Mouse (Mus musculus) cerebellum, adult 2 months (tissue): ENCODE data around the gene Itga11. TPM values are rescaled to one million over a fixed set of nuclear protein-coding genes. Genes with fewer than 3 reads are reported as not detected.

ENCODE experiments used
- DNase-seq, 2 experiments: peaks; one replicate each; pipeline ENCODE4 v3.0.0; 2021
- H3K27ac ChIP-seq: fragments of 200-500 bp; 2 replicates; pipeline ENCODE4 v1.5.1; 2012; ENCODE audit warnings: low read length, control low read depth, inconsistent platforms; ENCODE audit not compliant: insufficient read depth
- H3K27me3 ChIP-seq: fragments of 200-500 bp; 2 replicates; pipeline ENCODE4 v1.6.1; 2012; ENCODE audit warnings: inconsistent platforms, mild to moderate bottlenecking, low read length, moderate library complexity; ENCODE audit not compliant: control insufficient read depth, insufficient read depth
- H3K4me1 ChIP-seq: fragments of 200-500 bp; 2 replicates; pipeline ENCODE4 v1.6.1; 2011; ENCODE audit warnings: low read length; ENCODE audit not compliant: control insufficient read depth, insufficient read depth
- H3K4me3 ChIP-seq: fragments of 200-500 bp; replicated peaks from 2 replicates; pipeline ENCODE3; 2011; ENCODE audit warnings: mild to moderate bottlenecking, low read depth, low read length, control low read depth; ENCODE audit not compliant: insufficient read depth
- CTCF ChIP-seq: fragments of 200-500 bp; IDR thresholded peaks from 2 replicates; pipeline ENCODE4 v1.5.1; 2011; ENCODE audit warnings: low read depth, mild to moderate bottlenecking, control low read depth, low read length, moderate library complexity, borderline replicate concordance; ENCODE audit not compliant: insufficient read depth
- POLR2A ChIP-seq: fragments of 200-500 bp; IDR thresholded peaks from 2 replicates; pipeline ENCODE4 v1.6.1; 2011; ENCODE audit warnings: low read length, control low read depth, borderline replicate concordance; ENCODE audit not compliant: insufficient read depth
- WGBS: fragments of 180-500 bp; shearing (Covaris S2); methylation state at CpG from one replicate; pipeline ENCODE4 v1.1.7; 2018; 5-methylcytosine and 5-hydroxymethylcytosine counted together
- polyA plus RNA-seq: library from polyadenylated mRNA; depleted of rRNA; stranded (reverse); fragments of >200 nt; gene quantifications from 2 replicates; pipeline ENCODE4 v1.2.3, GENCODE M21; 2012

Itga11 gene
- polyA plus RNA-seq, 1 experiment, result 0.29 TPM

GRCm38 (mm10) chr9:62694054-62694453 is 16.4 kb downstream of the Itga11 start:
- no peak for DNase-seq
- no peak overlapping the region for H3K27ac ChIP-seq
- H3K4me3 ChIP-seq, result no peak overlapping the region
- no peaks in the 10 kb centered on the region for H3K4me1 ChIP-seq
- WGBS, result 58% methylated on average over 5 of the region's 5 CpGs
- H3K27me3 ChIP-seq, result no peaks in the 10 kb centered on the region
- no peak for TF ChIP-seq CTCF
- TF ChIP-seq POLR2A, result no peak

- no peak for TF ChIP-seq POLR2A
- TF ChIP-seq CTCF, result no peak
- no peak for DNase-seq
- Histone ChIP-seq H3K27ac (no peak overlapping the region), H3K4me3 (no peak overlapping the region), H3K27me3 (no peaks in the 10 kb centered on the region), H3K4me1 (no peaks in the 10 kb centered on the region)
- 83% methylated on average over 9 of the region's 9 CpGs for WGBS
These were observed 17.6 kb downstream of the Itga11 start for GRCm38 (mm10) chr9:62695210-62695609.

DNA sequence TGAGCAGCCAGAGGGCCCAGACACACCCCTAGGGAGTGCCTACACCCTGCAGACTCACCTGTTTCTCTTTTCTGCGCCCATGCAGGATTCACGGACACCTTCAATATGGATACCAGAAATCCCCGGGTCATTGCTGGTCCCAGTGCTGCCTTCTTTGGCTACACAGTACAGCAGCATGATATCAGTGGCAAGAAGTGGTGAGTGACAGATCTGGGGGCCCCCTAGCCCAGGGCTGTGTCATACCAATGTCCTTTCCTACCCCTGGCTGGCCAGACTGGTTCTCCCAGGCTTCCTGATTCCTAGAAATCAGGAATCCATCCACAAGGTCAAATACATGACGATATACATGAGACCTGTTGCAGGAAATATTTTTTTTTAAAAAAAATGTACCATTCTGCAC is 19.2 kb downstream of the Itga11 start:
- no peak for DNase-seq
- TF ChIP-seq POLR2A (no peak), CTCF (no peak)
- H3K4me3 ChIP-seq, result no peak overlapping the region
- 89% methylated on average over 4 of the region's 4 CpGs for WGBS
- no peaks in the 10 kb centered on the region for H3K27me3 ChIP-seq
- no peaks in the 10 kb centered on the region for H3K4me1 ChIP-seq
- H3K27ac ChIP-seq, result no peak overlapping the region

GRCm38 (mm10) chr9:62707267-62707666 is 29.6 kb downstream of the Itga11 start:
- Histone ChIP-seq H3K27ac (no peak overlapping the region), H3K4me3 (no peak overlapping the region), H3K27me3 (no peaks in the 10 kb centered on the region), H3K4me1 (no peaks in the 10 kb centered on the region)
- 86% methylated on average over 4 of the region's 4 CpGs for WGBS
- no peak for TF ChIP-seq CTCF
- TF ChIP-seq POLR2A, result no peak
- DNase-seq, result no peak

DNA sequence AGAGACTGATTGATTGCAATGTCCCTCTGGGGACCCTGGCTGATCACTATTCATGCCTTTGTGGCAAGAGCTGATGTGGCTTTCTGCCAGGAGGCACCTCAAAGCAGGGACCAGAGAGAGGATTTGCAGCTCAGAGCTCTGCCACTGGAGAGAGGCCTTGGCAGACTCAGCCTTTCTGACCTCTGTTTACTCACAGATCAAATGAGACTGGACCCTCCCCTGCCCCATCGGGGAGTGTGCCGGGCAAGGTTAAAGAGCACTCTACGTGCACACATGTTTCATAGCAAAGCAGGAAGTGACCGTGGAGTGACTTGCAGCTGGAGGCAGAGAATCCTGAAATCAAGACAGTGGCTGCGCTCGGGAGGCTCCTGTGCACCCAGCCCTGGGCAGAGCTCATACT is 30.2 kb downstream of the Itga11 start:
- no peak for DNase-seq
- Histone ChIP-seq H3K4me3 (no peak overlapping the region), H3K27me3 (no peaks in the 10 kb centered on the region), H3K27ac (no peak overlapping the region), H3K4me1 (no peaks in the 10 kb centered on the region)
- WGBS, result 76% methylated on average over 6 of the region's 6 CpGs
- TF ChIP-seq POLR2A (no peak), CTCF (no peak)

- TF ChIP-seq CTCF (no peak), POLR2A (no peak)
- 86% methylated on average over 5 of the region's 5 CpGs for WGBS
- no peaks in the 10 kb centered on the region for H3K4me1 ChIP-seq
- H3K27ac ChIP-seq, result no peak overlapping the region
- no peak for DNase-seq
- H3K27me3 ChIP-seq, result no peaks in the 10 kb centered on the region
- H3K4me3 ChIP-seq, result no peak overlapping the region
These were observed 32.4 kb downstream of the Itga11 start for GRCm38 (mm10) chr9:62709983-62710382.

DNA sequence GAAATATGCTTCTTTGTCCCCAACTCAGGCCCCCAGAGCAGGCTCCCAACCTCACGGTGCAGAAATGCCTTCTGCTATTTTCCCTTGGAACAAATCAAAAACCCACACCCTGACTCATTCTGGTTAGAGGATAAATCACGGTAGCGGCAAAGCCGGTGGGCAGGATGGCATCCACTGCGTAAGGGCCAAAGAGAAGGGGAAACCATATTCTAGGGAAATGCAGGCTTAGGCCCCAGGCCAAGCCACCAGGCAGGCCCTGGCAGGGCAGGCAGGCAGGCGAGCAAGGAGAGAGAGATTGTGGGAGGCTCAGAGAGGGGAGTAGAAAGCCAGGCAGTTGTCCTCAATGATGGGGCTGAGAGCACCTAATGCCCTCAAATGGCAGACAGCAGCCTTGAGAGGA is 34.7 kb downstream of the Itga11 start:
- Histone ChIP-seq H3K4me3 (no peak overlapping the region), H3K27me3 (no peaks in the 10 kb centered on the region), H3K27ac (no peak overlapping the region), H3K4me1 (no peaks in the 10 kb centered on the region)
- TF ChIP-seq POLR2A (no peak), CTCF (no peak)
- WGBS, result 44% methylated on average over 6 of the region's 6 CpGs
- no peak for DNase-seq

DNA sequence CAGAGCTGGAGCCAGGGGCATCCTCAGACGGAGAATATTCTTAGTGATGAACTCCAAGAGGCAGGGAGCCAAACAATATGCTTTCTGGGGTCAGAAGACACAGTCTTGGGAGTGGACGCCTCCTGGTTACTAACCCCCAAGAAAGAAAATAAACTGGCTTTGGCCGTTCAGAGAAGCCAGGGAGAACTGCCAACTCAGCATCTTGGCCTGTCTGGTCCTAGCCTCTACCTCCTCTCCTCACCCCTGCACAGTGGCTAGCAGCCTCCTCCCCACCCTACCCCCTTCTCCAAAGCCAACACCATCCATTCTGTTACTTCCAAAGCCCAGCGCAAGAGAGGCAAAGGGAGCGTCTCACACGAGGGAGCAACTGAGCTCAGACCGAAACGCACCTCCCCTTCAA is 35.4 kb downstream of the Itga11 start:
- TF ChIP-seq CTCF (no peak), POLR2A (no peak)
- 50% methylated on average over 8 of the region's 8 CpGs for WGBS
- H3K4me1 ChIP-seq, result no peaks in the 10 kb centered on the region
- no peak for DNase-seq
- no peak overlapping the region for H3K4me3 ChIP-seq
- no peak overlapping the region for H3K27ac ChIP-seq
- H3K27me3 ChIP-seq, result no peaks in the 10 kb centered on the region
